Mouse (Mus musculus): Measurements from ENCODE around the gene Brwd1.
"Not testable (repeated sequence)": the region's sequence is repeated elsewhere in the genome, so short reads cannot be mapped to it uniquely, and the experiment has no call there.

Brwd1 gene

DNA sequence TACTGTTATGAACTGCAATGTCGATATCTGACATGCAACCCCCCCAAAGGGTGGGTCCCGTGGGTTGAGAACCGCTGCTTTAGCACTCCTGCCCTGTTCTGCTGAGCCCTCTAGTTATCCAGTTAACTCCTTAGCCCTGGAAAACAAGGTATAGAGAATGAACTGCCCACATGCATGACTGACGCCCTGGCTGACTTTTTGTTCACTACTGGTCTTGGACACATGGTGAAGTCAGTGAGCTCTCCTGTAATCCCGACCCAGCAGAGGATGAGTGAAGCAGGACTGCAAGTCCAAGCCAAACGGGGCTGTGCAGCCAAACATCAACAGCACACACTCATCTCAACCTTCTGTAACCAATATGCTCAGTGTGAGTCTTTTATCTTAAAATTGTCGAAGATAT, 1.8 kb downstream of the Brwd1 start:
- no peak for DNase-seq

DNA sequence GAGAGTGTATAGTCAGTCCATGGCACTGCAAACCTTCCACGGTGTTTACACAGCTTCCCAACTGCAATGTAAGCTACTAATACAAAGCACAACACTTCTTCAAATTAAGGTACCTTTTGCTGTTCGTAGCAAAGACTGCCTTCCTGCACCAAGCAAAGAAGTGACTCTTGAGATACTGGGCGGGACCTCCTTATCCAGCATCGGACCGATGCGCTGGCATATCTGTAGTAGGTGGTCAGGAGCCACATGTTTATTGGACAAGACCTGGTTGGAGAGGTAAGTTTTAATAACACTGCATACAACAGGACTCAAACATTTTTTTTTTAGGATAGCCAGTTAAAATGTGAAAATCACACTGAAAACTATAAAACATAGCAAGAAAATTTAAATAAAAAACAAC, 14.0 kb downstream of the Brwd1 start:
- no peak for DNase-seq

DNA sequence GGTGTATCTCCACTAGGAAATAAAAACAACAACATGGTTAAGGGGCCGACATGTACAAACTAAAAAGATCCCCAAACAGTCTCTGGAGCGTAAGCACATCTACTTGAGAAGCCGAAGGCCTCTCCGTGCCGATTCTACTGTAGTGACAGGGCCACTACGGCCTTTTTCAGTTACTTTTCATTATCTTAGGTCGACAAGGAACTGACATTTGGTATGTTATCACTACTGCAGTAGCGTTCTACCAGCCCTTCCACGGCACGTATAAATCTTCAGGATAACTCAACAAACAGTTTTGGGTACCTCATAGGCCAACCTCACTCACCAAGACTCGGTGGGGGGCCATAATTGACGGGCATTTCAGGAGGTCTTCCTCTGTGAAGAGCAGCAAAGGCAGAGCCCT, 16.2 kb downstream of the Brwd1 start:
- no peak for DNase-seq

DNA sequence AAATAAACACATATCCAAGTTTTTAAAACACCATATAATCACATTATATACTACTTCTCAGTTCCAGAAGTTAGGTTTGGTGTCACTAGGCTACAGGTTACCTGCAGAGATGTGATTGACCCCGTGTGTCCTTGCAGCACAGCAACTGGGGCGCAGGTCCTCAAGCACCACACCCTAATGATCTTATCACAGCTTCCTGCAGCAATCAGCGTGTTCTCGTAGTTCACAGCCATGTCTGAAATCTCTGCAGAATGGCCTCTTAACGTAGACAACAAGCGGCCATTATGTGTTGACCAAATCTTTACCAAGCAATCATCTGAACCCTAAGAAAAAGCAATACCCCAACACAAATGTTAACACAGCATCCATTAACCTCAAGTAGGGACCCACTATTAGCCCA, 17.7 kb downstream of the Brwd1 start:
- DNase-seq = no peak

DNA sequence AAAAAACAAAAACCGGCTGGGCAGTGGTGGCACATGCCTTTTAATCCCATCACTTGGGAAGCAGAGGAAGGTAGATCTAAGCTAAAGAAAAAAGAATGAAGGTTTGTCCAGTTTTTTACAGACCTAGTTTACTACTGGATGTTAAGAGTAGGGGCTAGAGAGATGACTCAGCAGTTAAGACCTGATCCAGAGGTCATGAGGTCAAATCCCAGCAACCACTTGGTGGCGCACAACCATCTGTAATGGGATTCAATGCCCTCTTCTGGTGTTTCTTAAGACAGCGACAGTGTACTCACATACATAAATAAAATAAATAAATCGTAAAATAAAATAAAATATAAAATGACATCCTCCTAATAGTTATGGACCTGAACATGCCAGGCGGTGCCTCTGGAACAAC, 38.2 kb downstream of the Brwd1 start:
- DNase-seq = peak; percentile 71 to 73

DNA sequence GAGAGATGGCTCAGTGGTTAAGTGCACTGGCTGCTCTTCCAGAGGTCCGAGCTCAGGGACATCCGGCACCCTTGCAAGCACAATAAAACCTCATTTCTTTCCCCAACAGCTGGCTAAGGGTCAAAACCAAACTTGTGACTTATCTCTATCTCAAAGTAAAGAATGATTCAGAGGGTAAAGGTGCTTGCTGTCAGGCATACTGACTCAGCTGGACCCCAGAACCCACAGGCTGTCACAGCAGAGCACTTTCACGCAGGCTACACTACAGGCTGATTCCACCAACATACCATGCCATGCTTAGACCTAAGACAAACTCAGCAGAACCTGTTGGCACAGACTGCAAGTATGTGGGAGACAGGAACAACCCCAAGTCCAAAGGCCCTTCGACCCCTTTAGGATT, 41.6 kb downstream of the Brwd1 start:
- DNase-seq = no peak

DNA sequence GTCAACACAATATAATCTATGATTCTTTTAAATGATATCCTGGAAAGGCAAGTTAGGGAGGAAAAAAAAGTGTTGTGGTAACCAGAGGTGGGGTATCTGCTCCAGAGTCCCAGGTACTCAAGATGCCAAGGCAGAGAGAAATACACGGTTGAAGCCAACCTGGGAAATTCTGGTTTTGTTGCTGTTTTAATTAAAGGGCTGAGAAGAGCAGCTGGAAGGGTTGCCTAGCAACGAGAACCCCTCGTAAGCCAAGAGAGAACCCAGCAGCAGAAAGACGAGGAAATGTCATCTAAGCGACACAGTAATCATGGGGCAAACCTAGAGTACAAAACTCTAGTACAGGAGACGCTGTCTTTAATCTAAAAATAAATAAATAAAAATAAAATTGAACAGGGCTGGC, 42.8 kb downstream of the Brwd1 start:
- DNase-seq = no peak

DNA sequence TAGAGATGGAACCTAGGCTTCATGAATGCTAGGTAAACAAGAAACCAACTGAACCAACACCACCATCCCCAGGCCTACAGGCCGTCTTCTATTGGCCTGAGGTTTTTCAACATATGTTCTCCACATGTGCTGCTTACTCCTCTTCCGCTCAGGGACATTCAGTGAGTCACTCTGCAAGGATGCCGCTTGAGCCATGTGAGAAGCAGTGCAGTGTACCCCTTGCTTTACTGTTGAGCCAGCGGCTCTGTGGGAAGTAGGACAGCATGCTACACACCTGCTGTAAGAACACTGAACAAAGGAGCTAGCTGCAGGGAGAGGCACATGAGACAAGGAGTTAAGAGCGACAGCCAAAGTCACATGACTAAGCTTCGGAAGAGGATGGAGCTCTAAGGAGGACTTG, 47.9 kb downstream of the Brwd1 start:
- no peak for DNase-seq

DNA sequence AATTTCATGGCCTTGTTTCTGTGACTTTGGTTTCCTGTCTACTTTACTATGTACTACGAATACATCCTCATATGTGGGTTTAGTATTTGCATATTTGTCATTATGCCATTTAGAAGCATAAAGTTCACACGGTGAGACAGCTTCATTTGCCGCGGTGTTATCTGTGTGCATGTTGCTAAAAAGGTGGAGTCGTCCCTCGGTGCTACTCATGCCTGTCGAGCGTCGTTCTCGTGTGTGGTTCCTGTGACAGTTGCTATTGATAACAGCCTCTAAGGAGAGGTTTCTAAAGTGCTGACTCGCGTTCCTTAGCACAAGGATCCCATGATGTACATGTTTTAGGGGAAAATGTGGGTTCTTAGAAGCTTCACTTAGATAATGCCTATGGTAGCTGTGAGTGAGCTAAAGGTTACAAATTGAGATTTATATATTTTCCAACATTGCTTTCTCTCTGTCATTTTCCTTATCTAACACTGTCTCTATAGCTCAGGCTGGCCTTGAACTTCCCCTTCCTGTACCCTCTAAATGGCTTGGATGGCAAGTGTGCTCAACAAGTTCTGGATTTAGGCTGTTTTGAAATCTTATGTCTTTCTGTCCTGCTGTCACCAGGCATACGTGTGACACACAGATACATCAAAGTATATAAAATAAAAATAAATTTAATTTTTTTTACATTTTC, 49.8 kb downstream of the Brwd1 start:
- DNase-seq = no peak

DNA sequence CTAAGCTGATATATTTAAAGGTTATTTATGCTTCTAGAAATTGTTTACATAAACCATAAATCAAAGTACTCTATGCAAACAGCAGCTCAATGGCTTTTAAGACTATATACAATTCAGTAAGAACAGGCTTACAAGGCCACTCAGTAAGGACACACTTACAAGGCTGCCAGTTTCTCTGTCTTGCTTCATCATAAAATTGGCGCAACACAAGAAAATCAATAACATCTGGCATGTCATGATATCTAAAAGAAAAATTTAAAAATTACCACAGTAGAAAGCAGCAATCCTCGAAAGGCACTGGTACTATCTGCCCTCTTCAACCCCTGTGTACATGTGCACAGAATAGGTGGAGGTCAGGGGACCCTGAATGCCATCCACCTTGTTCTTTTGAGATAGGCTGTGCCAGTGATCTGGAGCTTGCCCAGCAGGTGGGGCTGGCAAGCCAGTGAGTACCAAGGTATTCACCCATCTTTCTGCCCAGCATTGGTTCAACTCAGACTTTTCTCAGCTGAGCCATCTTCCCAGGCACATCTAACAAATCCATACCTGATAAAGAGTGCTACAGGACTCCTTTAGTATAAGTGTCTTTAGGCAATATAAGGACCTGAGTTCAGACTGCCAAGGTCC, 51.7 kb downstream of the Brwd1 start:
- DNase-seq = peak; percentile 32 to 46

DNA sequence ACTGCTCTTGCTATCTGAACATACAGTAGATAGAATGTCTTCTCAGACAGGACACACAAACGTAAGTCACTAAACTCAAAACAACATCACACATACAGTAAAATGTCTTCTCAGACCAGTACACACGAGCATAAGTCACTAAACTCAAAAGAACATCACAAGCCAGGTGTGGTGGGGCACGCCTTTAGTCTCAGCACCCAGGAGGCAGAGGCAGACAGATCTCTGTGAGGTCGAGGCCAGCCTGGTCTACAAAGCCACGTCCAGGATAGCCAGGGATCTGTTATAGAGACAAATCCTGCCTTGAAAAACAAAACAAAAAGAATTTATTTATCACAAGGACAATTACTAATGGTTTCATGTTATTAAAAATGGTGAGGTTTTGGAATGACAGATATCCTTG, 56.1 kb downstream of the Brwd1 start:
- no peak for DNase-seq

DNA sequence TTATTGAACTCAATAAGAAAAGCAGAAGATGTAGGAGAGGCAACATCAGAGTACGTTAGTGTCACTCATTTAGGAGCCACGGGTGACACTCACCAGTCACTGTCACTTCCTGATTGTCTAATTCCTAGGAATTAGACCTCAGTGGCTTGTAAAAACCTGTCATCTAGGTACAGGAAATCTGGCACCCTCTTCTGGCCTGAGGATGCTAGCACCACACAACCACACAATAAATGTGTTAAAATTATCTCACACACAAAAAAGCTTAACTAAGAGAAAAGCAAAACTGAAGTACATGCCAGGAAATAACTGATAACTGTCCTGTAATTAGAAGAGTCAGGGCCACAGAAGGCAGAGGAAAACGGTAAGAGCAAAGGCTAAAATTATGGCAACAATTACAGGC, 57.1 kb downstream of the Brwd1 start:
- DNase-seq = no peak

DNA sequence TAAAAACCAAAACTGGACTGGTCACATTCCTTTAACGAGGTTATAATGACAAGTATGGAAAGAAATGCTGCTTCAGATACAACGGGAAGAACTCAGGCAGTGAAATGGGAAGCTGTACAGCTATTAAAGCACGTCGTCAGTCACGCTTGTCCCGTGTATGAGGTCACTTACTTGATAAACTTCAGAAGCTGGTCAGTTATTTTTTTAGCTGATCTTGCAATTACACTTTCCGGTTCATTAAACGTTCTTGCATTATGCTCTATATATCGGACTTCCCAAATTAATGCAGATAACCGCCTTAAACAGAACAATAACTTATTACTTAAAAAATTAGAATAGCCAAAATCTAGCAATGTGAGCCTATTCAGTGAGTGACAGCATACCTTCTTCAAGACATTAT, 61.3 kb downstream of the Brwd1 start:
- DNase-seq = no peak

DNA sequence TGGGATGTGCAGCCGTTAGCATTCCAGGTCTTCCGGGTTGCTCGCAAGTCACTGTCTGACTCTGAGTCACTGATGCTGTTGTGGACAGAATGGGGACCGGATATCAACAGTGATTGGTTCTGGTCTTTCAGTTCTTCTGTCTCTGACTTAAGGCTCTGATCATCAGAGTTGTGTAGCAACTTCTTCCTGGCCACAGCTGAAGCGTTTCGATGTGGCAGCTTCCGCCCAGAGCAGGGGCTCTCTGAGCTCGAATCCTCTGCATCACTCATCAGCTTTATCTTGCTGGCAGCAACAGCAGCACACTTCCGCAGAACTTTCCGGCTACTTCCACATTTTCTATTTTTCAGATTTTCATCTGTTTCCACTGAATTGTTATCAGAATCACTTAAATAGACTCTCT, 73.2 kb downstream of the Brwd1 start:
- DNase-seq = not testable (repeated sequence)

DNA sequence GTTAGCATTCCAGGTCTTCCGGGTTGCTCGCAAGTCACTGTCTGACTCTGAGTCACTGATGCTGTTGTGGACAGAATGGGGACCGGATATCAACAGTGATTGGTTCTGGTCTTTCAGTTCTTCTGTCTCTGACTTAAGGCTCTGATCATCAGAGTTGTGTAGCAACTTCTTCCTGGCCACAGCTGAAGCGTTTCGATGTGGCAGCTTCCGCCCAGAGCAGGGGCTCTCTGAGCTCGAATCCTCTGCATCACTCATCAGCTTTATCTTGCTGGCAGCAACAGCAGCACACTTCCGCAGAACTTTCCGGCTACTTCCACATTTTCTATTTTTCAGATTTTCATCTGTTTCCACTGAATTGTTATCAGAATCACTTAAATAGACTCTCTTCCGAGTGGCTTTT, 78.0 kb downstream of the Brwd1 start:
- not testable (repeated sequence) for DNase-seq

DNA sequence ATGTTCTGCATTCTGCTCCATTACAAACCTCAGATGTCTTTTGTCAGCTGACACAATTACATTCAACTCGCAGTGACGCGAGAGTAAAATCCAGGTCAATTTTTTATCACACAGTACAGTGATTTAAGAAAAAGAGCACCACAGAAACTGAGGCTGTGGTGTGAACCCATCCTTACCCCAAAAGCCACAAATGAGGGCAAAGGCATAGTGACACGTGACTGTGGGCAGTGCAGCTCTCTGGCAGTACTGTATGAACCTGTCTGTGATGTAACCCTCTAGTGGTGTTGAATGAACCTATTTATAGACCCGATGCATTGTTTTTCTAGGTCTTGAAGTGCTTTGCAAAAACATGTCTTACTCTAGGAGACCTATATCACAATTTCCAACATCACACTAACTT, 83.0 kb downstream of the Brwd1 start:
- DNase-seq = no peak

DNA sequence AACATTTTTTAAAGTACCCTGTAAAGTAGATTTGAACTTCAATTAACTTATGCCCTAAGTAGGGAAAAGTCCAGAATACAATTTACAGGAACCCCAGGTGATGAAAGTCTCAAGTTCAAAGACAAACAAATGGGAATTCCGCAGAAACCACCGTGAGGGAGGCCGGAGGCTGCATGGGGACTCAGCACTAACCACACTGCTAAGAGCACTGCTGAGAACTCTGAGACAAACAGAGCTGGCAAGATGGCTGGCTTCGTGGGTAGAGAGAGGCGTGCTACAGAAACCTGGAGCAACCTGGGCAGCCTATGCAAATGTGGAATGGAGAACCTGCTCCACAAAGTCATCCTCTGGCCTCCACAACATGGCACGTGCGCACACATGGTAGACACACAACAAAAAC, 86.2 kb downstream of the Brwd1 start:
- no peak for DNase-seq

DNA sequence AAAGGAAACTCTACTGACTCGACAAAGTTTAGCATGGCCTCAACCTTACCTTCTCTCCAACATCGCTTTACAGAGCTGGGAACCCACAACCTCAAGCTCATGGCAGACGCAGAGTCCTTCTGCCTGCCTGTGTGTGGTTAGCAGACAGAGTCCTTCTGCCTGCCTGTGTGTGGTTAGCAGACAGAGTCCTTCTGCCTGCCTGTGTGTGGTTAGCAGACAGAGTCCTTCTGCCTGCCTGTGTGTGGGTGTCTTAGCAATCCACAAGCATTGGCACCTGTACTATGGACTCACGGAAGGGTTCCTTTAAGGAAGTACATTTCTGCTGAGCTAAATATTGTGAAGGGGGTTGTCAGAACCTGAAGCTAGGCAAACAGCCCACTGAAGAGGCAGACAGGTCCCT, 87.8 kb downstream of the Brwd1 start:
- DNase-seq = not testable (repeated sequence)

DNA sequence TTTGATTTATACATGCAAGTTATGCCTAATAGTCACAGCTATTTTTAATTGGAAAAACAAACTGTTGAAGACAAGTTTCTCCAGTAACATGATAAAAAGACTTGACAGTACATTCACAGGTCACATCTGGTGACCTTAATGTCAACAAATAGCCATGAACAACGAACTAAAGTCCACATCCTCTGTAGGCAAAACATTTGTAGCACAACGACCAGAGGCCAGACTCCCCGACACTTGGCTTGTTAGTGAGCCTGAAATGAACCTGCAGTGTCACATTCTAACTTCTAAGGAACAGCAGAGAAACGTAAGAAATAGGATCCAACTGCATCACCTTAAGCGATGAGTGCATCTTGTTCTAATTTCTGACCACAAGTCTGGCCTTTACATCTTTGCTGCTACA, 89.7 kb downstream of the Brwd1 start:
- DNase-seq = no peak

DNA sequence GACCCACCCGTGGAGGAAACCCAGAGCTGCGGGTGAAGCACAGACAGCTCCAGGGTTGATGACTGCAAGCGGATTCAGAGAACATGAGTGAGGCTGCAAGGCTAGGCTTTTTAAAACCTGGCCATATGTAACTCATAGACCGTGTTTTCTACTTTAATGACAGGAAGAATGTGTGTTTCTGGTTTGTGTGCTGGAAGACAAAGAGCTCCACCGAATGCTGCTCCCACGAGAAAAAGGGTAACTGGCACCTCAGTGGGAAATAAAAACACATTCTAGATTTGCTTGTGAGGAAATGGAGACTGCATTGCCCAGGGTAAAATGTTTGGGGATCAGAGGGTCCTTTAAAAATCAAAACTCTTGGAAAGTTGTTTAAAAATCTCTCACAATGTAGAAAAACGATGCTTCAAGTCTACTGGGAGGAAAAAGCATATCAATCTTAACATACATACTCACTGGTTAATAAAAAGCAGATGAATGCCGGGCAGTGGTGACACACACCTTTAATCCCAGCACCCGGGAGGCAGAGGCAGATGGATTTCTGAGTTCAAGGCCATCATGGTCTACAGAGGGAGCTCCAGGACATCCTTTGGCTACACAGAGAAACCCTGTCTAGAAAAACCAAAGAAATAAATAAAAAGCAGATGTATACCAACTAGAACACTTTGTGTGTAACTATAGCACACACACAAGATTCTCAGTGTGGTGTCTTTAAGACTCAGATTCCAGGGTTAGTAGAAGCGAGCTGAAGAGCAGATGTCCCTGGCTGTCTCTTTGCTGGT, 91.0 kb downstream of the Brwd1 start:
- no peak for DNase-seq

DNA sequence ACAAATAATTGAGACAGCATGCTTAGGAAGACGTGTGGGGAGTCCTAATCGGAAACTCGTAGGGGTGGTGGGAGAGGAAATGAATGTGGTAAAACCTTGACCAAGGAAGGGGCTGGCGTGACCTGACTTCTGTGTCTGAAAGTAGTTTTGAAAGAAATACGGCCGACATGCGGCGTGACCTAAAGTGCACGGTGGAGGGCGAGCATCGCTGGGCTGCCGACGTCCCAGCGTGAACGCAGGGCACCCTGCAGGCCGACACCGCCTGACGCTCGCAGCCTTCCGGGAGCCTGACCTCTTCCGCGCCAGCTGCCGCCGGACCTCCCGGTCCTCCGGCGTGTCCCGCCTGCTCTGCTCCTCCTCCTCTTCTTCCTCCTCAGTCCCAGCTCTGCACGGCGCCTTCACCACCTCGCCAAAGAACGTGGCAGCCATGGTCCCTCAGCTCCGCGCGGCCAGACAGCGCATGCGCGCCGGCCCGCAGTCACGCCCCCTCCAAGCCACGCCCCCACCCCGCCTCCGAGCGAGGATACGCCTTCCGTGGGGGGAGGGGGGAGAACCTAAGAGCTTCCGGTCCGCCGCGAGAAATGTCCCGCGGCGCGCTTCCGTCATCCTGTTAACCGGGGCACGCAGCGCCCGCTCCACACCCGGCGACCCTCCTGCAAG, 91.7 kb downstream of the Brwd1 start, which contains the start of gene Psmg1:
TSS of gene Psmg1 (minus strand) at position 499 of the 660 bp plus-strand sequence.
- peak; percentile 96 to 98 for DNase-seq

DNA sequence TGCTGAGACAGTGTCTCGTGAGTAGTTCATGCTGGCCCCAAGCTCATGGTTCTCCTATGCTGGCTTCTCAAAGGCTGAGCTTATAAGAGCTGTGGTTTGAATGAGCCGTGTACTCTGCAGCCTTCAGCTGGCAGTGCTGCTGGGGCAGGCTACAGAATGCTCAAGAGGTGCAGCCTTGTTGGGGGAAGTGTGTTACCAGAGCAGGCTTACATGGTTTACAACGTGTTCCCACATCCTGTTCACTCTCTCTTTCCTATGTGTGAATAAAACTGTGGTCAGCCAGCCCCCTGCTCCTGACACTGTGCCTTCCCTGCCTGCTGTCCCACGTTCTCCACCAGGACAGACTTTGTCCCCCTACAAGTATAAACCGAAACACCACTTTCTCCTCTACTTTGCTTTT, 97.4 kb downstream of the Brwd1 start:
- DNase-seq = no peak

DNA sequence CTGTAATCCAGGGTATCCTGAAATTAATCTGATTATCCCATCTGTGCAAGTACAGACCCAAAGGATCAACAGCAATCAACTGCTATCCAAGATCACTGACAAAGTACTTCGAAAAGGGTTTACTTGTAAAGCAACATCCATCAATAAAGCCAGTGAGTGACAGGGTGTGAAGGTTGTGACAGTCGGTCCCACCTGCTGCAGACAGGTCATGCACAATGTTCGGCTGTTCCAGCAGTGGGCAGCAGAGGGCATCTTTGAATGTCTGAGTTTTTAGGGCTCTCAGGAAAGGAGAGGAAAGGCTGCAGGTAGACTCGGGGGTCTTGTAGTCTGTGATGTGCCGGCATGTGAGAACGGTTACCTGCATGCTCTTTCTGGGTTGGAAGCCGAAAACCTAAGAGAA, 98.7 kb downstream of the Brwd1 start:
- DNase-seq = no peak

DNA sequence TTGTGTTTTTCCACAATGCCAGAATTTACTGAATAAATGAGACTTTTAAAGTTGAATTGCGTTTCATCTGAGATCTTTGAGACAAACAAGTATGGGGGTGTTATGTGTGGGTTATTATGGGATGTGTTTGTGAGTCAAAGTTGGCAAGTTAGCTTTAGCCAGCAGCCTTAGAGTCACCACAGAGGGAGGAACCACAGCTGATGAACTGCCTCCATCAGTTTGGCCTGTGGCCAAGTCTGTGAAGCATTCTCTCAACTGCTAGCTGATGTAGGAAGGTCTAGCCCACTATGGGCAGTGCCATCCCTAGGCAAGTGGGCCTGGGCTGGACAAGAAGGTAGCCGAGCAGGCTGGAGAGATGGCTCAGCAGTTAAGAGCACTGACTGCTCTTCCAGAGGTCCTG, 111.5 kb downstream of the Brwd1 start:
- no peak for DNase-seq

Measured in kidney, postnatal 25 days (tissue).